In the genomic region with DNA sequence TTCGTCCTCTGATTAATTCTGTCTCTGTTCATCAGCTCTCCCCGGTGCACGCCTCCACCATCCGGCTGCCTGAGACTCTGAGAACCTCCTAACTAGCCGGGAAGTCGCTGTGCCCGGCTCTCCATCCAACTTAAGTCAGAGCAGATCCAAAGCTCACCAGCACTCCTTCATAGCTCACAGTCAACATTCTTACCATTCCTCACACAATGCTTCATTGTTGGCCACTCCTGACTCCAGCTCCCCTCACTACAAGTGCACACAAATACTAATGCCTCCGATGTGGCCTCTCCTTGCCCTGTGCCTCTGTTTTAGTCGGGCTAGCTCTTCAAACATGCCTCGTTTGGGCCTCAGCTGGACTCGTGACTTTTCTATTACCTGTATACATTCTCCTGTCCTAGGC, we compare ENCODE assay signal across 18 mouse cellular contexts. TPM values are rescaled to one million over a fixed set of nuclear protein-coding genes. Genes with fewer than 3 reads are reported as not detected.
DNase-seq lines count a peak whose midpoint lies in the region; ATAC-seq and TF ChIP-seq lines count a peak whose summit lies in the region.
"Had no signal": no experiment of that assay in that cellular context is flagged by ENCODE, and none has a peak within 500 bp of the region (broad histone marks: within the 10 kb centered on the region; RNA-seq: fewer than 3 reads in every experiment).

No protein-coding gene starts in this region.

- TF ChIP-seq CTCF in forebrain, postnatal 0 days (IDR thresholded peaks at IDR 0.05; ENCODE audit: low read depth) = no peak
- no peak for TF ChIP-seq CTCF in heart, postnatal 0 days (IDR thresholded peaks at IDR 0.05; ENCODE audit: low read depth)

- H3K9ac ChIP-seq in forebrain, postnatal 0 days = no peak overlapping the region
- H3K9ac ChIP-seq in heart, postnatal 0 days (replicated peaks; ENCODE audit: low read depth, low read length) = no peak overlapping the region
- H3K9ac ChIP-seq: forebrain, embryonic 12.5 days; hindbrain, embryonic 14.5 days; intestine, embryonic 15.5 days; liver, embryonic 12.5 days; midbrain, embryonic 13.5 days had no signal

- H3K27me3 ChIP-seq in forebrain, postnatal 0 days (ENCODE audit: insufficient read depth, low read length) = no peaks in the 10 kb centered on the region
- H3K27me3 ChIP-seq in forebrain, embryonic 10.5 days (ENCODE audit: poor library complexity, severe bottlenecking) = no peaks in the 10 kb centered on the region
- H3K27me3 ChIP-seq in heart, postnatal 0 days (ENCODE audit: control insufficient read depth, insufficient read depth, low read length) = no peaks in the 10 kb centered on the region
- H3K27me3 ChIP-seq: CH12.LX; forebrain, embryonic 12.5 days; intestine, embryonic 15.5 days; liver, embryonic 12.5 days; midbrain, embryonic 13.5 days had no signal

- no peak for ATAC-seq in forebrain, postnatal 0 days
- peak; percentile 66; the same call in 1 of the 2 replicates for ATAC-seq in heart, postnatal 0 days (ENCODE audit: insufficient read depth, low read depth)
- ATAC-seq in activated CD4-positive, CD25-positive, alpha-beta regulatory T cell, adult 4 months = no peak
- ATAC-seq: intestine, embryonic 15.5 days; liver, embryonic 12.5 days; midbrain, embryonic 13.5 days had no signal

- no peak for TF ChIP-seq EP300 in heart, postnatal 0 days (IDR thresholded peaks at IDR 0.05; ENCODE audit: low read depth)

- H3K9me3 ChIP-seq in forebrain, postnatal 0 days (ENCODE audit: low read length) = no peaks in the 10 kb centered on the region
- H3K9me3 ChIP-seq in forebrain, embryonic 10.5 days = no peaks in the 10 kb centered on the region
- no peaks in the 10 kb centered on the region for H3K9me3 ChIP-seq in heart, postnatal 0 days (replicated peaks; ENCODE audit: control insufficient read depth, low read length)
- H3K9me3 ChIP-seq: forebrain, embryonic 12.5 days; intestine, embryonic 15.5 days; liver, embryonic 12.5 days; midbrain, embryonic 13.5 days had no signal

- H3K4me1 ChIP-seq in forebrain, postnatal 0 days (ENCODE audit: insufficient read depth) = no peaks in the 10 kb centered on the region
- peaks cover 7% of the 10 kb centered on the region; the same call in 1 of the 2 replicates for H3K4me1 ChIP-seq in forebrain, embryonic 10.5 days
- no peaks in the 10 kb centered on the region for H3K4me1 ChIP-seq in heart, postnatal 0 days (ENCODE audit: control insufficient read depth, insufficient read depth)
- H3K4me1 ChIP-seq: forebrain, embryonic 12.5 days; intestine, embryonic 15.5 days; liver, embryonic 12.5 days; midbrain, embryonic 13.5 days had no signal

- H3K4me3 ChIP-seq in forebrain, postnatal 0 days (ENCODE audit: low read depth, low read length) = no peak overlapping the region
- H3K4me3 ChIP-seq in forebrain, embryonic 10.5 days = no peak overlapping the region
- no peak overlapping the region for H3K4me3 ChIP-seq in heart, postnatal 0 days (ENCODE audit: low read depth, low read length)
- H3K4me3 ChIP-seq: forebrain, embryonic 12.5 days; intestine, embryonic 15.5 days; liver, embryonic 12.5 days; midbrain, embryonic 13.5 days; myocyte had no signal

- DNase-seq in forebrain, postnatal 0 days = no peak
- no peak for DNase-seq in forebrain, embryonic 10.5 days (ENCODE audit: extremely low spot score, low spot score)
- DNase-seq in heart, postnatal 0 days (ENCODE audit: low spot score) = peak; percentile 24
- no peak for DNase-seq in heart, adult 11 months
- peak; percentile 86 for DNase-seq in R1 (ENCODE audit: low read depth, low spot score)
- peak; percentile 8 for DNase-seq in lung, postnatal 36 days
- DNase-seq in left cerebral cortex, adult 11 months (ENCODE audit: low spot score) = no peak
- DNase-seq: cerebellum, adult 9-11 months; thymus, adult 2 months had no signal

- WGBS in forebrain, postnatal 0 days = 70% methylated on average over 11 of the region's 11 CpGs
- 74% methylated on average over 11 of the region's 11 CpGs for WGBS in forebrain, embryonic 10.5 days
- WGBS in heart, postnatal 0 days = 30% methylated on average over 11 of the region's 11 CpGs

- H3K36me3 ChIP-seq in forebrain, postnatal 0 days (ENCODE audit: insufficient read depth) = peaks cover 7% of the 10 kb centered on the region
- H3K36me3 ChIP-seq in forebrain, embryonic 10.5 days (replicated peaks) = 0 out of 2 replicates have a peak, but pooled peaks cover 2% of the 10 kb centered on the region
- H3K36me3 ChIP-seq in heart, postnatal 0 days (replicated peaks; ENCODE audit: control insufficient read depth, insufficient read depth, low read length) = peaks cover 82% of the 10 kb centered on the region
- H3K36me3 ChIP-seq: forebrain, embryonic 12.5 days; midbrain, embryonic 13.5 days had no signal

- no peak overlapping the region for H3K4me2 ChIP-seq in forebrain, postnatal 0 days (ENCODE audit: low read depth)
- H3K4me2 ChIP-seq in heart, postnatal 0 days (ENCODE audit: low read depth, low read length) = no peak overlapping the region
- H3K4me2 ChIP-seq: forebrain, embryonic 12.5 days; hindbrain, embryonic 14.5 days; intestine, embryonic 15.5 days; liver, embryonic 12.5 days; midbrain, embryonic 13.5 days had no signal

- H3K27ac ChIP-seq in forebrain, postnatal 0 days (ENCODE audit: low read depth, low read length) = peak overlapping the region; percentile 40; the same call in 1 of the 2 replicates
- H3K27ac ChIP-seq in forebrain, embryonic 10.5 days = no peak overlapping the region
- H3K27ac ChIP-seq in heart, postnatal 0 days (ENCODE audit: low read depth) = peak overlapping the region; percentile 34; the same call in 1 of the 2 replicates
- H3K27ac ChIP-seq: forebrain, embryonic 12.5 days; hindbrain, embryonic 14.5 days; intestine, embryonic 15.5 days; kidney, postnatal 0 days; liver, embryonic 12.5 days; midbrain, embryonic 13.5 days had no signal

RNA-seq across cellular contexts. Expression of a gene that starts 29.4 kb away (rescaled TPM):
- total RNA-seq in forebrain, postnatal 0 days (2014; rRNA removed) = 21.7 and 36.5 TPM in 2 replicates
- polyA plus RNA-seq in forebrain, postnatal 0 days (2015; fragmentation: Nextera tagmentation; extraction: Ambion mirVana) = 14.1 and 16.3 TPM in 2 replicates
- polyA plus RNA-seq in forebrain, embryonic 10.5 days (2016; fragmentation: Nextera tagmentation; extraction: Ambion mirVana) = 16.9 and 18.0 TPM in 2 replicates
- total RNA-seq in heart, postnatal 0 days (2014; rRNA removed; ENCODE audit: low replicate concordance) = 72.0 and 78.6 TPM in 2 replicates
- 45.4 and 48.8 TPM in 2 replicates for polyA plus RNA-seq in heart, postnatal 0 days (2015; fragmentation: Nextera tagmentation; extraction: Ambion mirVana)
- polyA plus RNA-seq in activated CD4-positive, CD25-positive, alpha-beta regulatory T cell, adult 4 months (2017; shearing (Covaris generic)) = 10 to 100 TPM; 12.8 to 19.5 TPM

Comparison
In these comparisons a context has a peak if more than half of its experiments do, and no peak if none do; other contexts are left out.
1. DNase-seq: peak in heart, postnatal 0 days (single experiment), R1 (single experiment) and lung, postnatal 36 days (single experiment); none in forebrain, postnatal 0 days (single experiment), forebrain, embryonic 10.5 days (single experiment), heart, adult 11 months (single experiment) and left cerebral cortex, adult 11 months (single experiment).